Mouse (Mus musculus) olfactory bulb, adult 2 months (tissue): ENCODE results near the gene Ntm.

Experiments used
- CTCF ChIP-seq: fragments of 200-500 bp; IDR thresholded peaks from 2 replicates; pipeline ENCODE4 v1.5.1; 2012; ENCODE audit warnings: low read depth, mild to moderate bottlenecking, low read length, moderate library complexity; ENCODE audit not compliant: insufficient read depth
- POLR2A ChIP-seq: fragments of 200-500 bp; IDR thresholded peaks from 2 replicates; pipeline ENCODE4 v1.6.1; 2012; ENCODE audit warnings: mild to moderate bottlenecking, low read depth, low read length, moderate library complexity; ENCODE audit not compliant: insufficient read depth

- TF ChIP-seq CTCF = no peak
- TF ChIP-seq POLR2A = no peak
Observed at GRCm38 (mm10) chr9:29776542-29776941, 186.4 kb downstream of the Ntm start.
